Mouse (Mus musculus): ENCODE results near the gene Ifi209. TPM values are rescaled to one million over a fixed set of nuclear protein-coding genes. Genes with fewer than 3 reads are reported as not detected.

Gene Ifi209
- polyA plus RNA-seq (2017; shearing (Covaris generic)) = 77.0 TPM

DNA sequence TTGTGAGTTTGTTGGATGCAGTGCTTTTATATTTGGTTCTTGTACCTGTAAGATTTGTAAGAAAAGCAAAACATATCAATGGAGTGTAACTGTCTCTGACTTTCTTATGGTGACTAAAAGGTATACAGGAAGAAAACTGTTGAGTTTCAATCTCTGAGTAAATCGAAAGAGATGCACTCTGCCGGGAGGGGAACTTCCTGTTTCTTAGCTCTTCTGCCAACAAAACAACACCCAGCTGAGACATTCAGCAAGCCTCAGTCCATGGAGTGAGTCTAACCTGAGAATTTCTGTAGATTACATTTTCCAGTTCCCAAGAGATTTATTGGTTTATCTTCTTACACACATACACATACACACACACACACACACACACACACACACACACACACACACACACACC is at the start of gene Ifi209:
TSS of gene Ifi209 (plus strand) at position 296 of the 400 bp plus-strand sequence.

DNA sequence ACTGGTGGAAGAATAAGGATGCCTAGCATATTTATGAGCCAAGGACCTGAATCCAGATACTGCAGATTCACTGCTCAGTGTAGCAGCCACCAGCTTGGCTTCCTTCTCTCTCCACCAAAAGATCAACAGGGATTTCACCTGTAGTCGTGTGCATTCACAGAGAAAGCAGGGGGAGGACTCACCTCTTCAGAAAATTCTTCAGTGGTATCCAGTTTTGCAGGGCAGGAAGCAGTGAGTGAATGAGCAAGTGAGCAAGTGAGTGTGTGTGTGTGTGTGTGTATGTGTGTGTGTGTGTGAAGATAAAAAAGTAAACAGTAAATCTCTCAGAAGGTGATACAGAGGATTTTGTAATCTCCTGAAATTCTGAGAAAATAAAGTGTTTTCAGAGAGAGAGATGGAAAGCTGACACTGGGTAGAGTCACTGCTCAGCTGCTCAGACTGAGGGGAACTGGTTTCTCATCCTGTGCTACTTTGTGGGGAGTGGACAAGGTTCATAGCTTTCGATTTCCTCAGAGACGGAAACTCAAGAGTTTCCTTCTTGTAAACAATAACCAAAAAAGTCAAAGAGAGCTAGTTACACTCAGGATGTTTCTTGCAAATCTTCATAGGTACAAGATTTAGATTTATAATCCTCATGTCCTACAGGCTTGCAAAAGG is 31.8 kb upstream of the Ifi209 start, which contains the start of gene Ifi213:
TSS of gene Ifi213 (minus strand) at position 437 of the 657 bp plus-strand sequence.

DNA sequence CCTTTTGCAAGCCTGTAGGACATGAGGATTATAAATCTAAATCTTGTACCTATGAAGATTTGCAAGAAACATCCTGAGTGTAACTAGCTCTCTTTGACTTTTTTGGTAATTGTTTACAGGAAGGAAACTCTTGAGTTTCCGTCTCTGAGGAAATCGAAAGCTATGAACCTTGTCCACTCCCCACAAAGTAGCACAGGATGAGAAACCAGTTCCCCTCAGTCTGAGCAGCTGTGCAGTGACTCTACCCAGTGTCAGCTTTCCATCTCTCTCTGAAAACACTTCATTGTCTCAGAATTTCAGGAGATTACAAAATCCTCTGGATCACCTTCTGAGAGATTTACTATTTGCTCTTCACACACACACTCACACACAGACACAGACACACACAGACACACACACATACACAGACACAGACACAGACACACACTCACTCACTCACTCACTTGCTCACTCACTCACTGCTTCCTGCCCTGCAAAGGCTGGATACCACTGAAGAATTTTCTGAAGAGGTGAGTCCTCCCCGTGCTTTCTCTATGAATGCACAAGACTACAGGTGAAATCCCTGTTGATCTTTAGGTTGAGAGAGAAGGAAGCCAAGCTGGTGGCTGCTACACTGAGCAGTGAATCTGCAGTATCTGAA is 42.9 kb downstream of the Ifi209 start, which contains the start of gene Ifi208:
TSS of gene Ifi208 (plus strand) at position 218 of the 640 bp plus-strand sequence.

Other genes starting within 250 kb of the Ifi209 start
- gene Ifi206, start 139.9 kb upstream of the Ifi209 start, polyA plus RNA-seq (2017; shearing (Covaris generic)) = 53.6 TPM
- gene Ifi214, start 95.0 kb upstream of the Ifi209 start, polyA plus RNA-seq (2017; shearing (Covaris generic)) = 12.5 TPM
- gene Ifi213, start 31.6 kb upstream of the Ifi209 start, polyA plus RNA-seq (2017; shearing (Covaris generic)) = 81.1 TPM
- gene Ifi208, start 42.8 kb downstream of the Ifi209 start, polyA plus RNA-seq (2017; shearing (Covaris generic)) = 49.3 TPM
- gene Ifi207, start 110.8 kb downstream of the Ifi209 start, polyA plus RNA-seq (2017; shearing (Covaris generic)) = not detected
- gene Ifi204, start 136.0 kb downstream of the Ifi209 start, polyA plus RNA-seq (2017; shearing (Covaris generic)) = 8.1 TPM

Measured in effector memory CD4-positive, alpha-beta T cell, adult 7 months (primary cell).